Mouse (Mus musculus) CH12.LX (cell line): Measurements from ENCODE around the gene Zfp541.

Experiments used
- CHD1 ChIP-seq: IDR thresholded peaks from 2 replicates; pipeline ENCODE4 v1.6.1; 2012; ENCODE audit warnings: low read depth, low read length, improper control_type of control experiment, inconsistent platforms
- CTCF ChIP-seq, 2 experiments: IDR thresholded peaks in 1 of 2; conservative IDR thresholded peaks in 1 of 2; 2 replicates each; pipeline ENCODE4 v1.5.1; 2011 to 2012; ENCODE audit warnings: low read depth in 2 of 2, low read length in 2 of 2, improper control_type of control experiment in 1 of 2, inconsistent platforms in 1 of 2, mild to moderate bottlenecking in 1 of 2, moderate library complexity in 1 of 2
- EP300 ChIP-seq: IDR thresholded peaks from 2 replicates; pipeline ENCODE4 v1.6.1; 2011; ENCODE audit warnings: low read length, improper control_type of control experiment
- ETS1 ChIP-seq: conservative IDR thresholded peaks from 2 replicates; pipeline ENCODE4 v1.6.1; 2012; ENCODE audit warnings: low read depth, mild to moderate bottlenecking, inconsistent platforms, low read length, improper control_type of control experiment, moderate library complexity
- MEF2A ChIP-seq: IDR thresholded peaks from 2 replicates; pipeline ENCODE4 v1.6.1; 2014; ENCODE audit warnings: low read depth, mild to moderate bottlenecking, inconsistent platforms, low read length, improper control_type of control experiment, borderline replicate concordance
- MXI1 ChIP-seq: IDR thresholded peaks from 2 replicates; pipeline ENCODE4 v1.6.1; 2011; ENCODE audit warnings: mild to moderate bottlenecking, low read depth, low read length, improper control_type of control experiment
- NRF1 ChIP-seq: IDR thresholded peaks from 2 replicates; pipeline ENCODE4 v1.6.1; 2014; ENCODE audit warnings: low read depth, mild to moderate bottlenecking, inconsistent platforms, low read length, improper control_type of control experiment, moderate library complexity
- POLR2A ChIP-seq: IDR thresholded peaks from 2 replicates; pipeline ENCODE4 v1.6.1; 2011; ENCODE audit warnings: low read depth, mild to moderate bottlenecking, improper control_type of control experiment, low read length
- TBP ChIP-seq: conservative IDR thresholded peaks from 2 replicates; pipeline ENCODE4 v1.6.1; 2011; ENCODE audit warnings: low read depth, low read length, improper control_type of control experiment
- UBTF ChIP-seq: IDR thresholded peaks from 2 replicates; pipeline ENCODE4 v1.6.1; 2012; ENCODE audit warnings: low read depth, mild to moderate bottlenecking, inconsistent platforms, low read length, improper control_type of control experiment, moderate library complexity

DNA sequence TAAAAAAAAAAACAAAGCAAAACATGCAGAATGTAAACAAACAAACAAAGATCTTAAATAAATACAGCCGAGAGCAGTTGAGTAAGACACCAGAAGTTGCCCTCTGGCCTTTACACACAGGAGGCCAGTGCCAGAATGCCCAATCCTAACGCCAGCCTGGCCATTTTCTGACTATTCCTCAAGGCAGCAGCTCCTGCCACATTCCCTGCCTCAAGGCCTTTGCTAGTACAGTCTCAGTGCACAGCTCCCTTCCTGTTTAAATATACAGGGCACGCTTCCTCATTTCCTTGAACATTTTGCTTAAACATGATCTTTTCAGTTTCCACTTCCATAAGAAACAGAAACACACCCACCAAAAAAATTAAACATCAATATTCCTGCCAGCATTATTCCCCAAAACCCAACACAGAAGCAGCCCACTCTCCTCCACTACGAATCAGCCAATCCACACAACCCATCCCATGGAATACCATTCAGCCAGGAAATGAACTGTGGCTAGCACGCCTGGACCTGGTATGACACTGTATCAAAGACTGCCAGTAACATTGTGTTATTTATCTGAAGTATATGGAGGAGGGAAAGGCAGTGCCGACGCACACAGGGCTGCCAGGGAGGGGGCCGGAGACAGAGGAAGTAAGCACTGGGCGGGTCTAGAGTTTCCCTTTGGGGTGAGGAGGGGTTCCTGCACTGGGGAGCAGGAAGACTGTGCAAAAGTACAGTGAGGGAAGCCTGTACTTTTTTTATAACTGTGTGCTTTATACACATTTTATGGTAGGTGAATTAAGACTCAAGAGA is 43.4 kb upstream of the Zfp541 start:
- TF ChIP-seq POLR2A (no peak), UBTF (no peak), CTCF (conservative IDR thresholded peaks at IDR 0.05 in 1 of 2, IDR thresholded peaks at IDR 0.05 in 1 of 2; ENCODE audit: low read depth in 2 of 2, low read length in 2 of 2) (no peak), EP300 (no peak), TBP (no peak), ETS1 (no peak), MEF2A (no peak), MXI1 (no peak), CHD1 (no peak), NRF1 (no peak)
